Mouse (Mus musculus) myocyte (in vitro differentiated cells): ENCODE data around the gene Ctdnep1. TPM values are rescaled to one million over a fixed set of nuclear protein-coding genes. Genes with fewer than 3 reads are reported as not detected.

Experiments
- H3K27me3 ChIP-seq: one replicate; pipeline ENCODE4 v1.6.1; 2011; ENCODE audit not compliant: control insufficient read depth, insufficient read depth, insufficient read length
- H3K36me3 ChIP-seq: one replicate; pipeline ENCODE4 v1.6.1; 2011; ENCODE audit not compliant: control insufficient read depth, insufficient read depth
- H3K4me2 ChIP-seq: one replicate; pipeline ENCODE4 v1.6.1; 2011; ENCODE audit warnings: low read depth, control low read depth
- H3K4me3 ChIP-seq: one replicate; pipeline ENCODE4 v1.5.1; 2011; ENCODE audit warnings: mild to moderate bottlenecking, control low read depth, moderate library complexity
- H3K79me2 ChIP-seq: one replicate; pipeline ENCODE4 v1.6.1; 2011; ENCODE audit not compliant: control insufficient read depth, insufficient read depth
- H3ac ChIP-seq: one replicate; pipeline ENCODE4 v1.6.1; 2011; ENCODE audit not compliant: control insufficient read depth, insufficient read length
- CEBPB ChIP-seq: IDR thresholded peaks from 2 replicates; pipeline ENCODE4 v1.6.1; 2011; ENCODE audit warnings: mild to moderate bottlenecking, moderate library complexity; ENCODE audit not compliant: poor library complexity, insufficient read depth, severe bottlenecking
- E2F4 ChIP-seq: IDR thresholded peaks from one replicate; pipeline ENCODE4 v1.6.1; 2011; ENCODE audit warnings: mild to moderate bottlenecking, control low read depth, moderate library complexity; ENCODE audit not compliant: insufficient read depth
- MAX ChIP-seq: IDR thresholded peaks from one replicate; pipeline ENCODE4 v1.6.1; 2011; ENCODE audit warnings: low read depth, mild to moderate bottlenecking, control low read depth
- MYOD1 ChIP-seq, 3 experiments: IDR thresholded peaks; one replicate each; pipeline ENCODE4 v1.6.1; 2011; ENCODE audit warnings: control low read depth in 2 of 3, low read depth in 2 of 3, mild to moderate bottlenecking in 2 of 3, moderate library complexity in 1 of 3; ENCODE audit not compliant: insufficient read length in 2 of 3, control insufficient read depth in 1 of 3
- MYOG ChIP-seq, 3 experiments: IDR thresholded peaks; one replicate each; pipeline ENCODE4 v1.6.1; 2011; ENCODE audit warnings: control low read depth in 2 of 3, low read depth in 2 of 3, mild to moderate bottlenecking in 2 of 3; ENCODE audit not compliant: insufficient read length in 2 of 3, control insufficient read depth in 1 of 3, insufficient read depth in 1 of 3
- POLR2A ChIP-seq: IDR thresholded peaks from one replicate; pipeline ENCODE4 v1.6.1; 2011; ENCODE audit warnings: low read depth, mild to moderate bottlenecking, control low read depth, moderate library complexity; ENCODE audit not compliant: insufficient read length
- POLR2AphosphoS2 ChIP-seq: IDR thresholded peaks from one replicate; pipeline ENCODE4 v1.6.1; 2011; ENCODE audit warnings: low read depth, control low read depth; ENCODE audit not compliant: insufficient read length
- REST ChIP-seq: IDR thresholded peaks from one replicate; pipeline ENCODE4 v1.6.1; 2011; ENCODE audit warnings: mild to moderate bottlenecking, control low read depth, moderate library complexity; ENCODE audit not compliant: insufficient read depth, insufficient read length
- SRF ChIP-seq: IDR thresholded peaks from one replicate; pipeline ENCODE4 v1.6.1; 2011; ENCODE audit warnings: low read depth; ENCODE audit not compliant: control insufficient read depth, insufficient read length
- TCF12 ChIP-seq: IDR thresholded peaks from one replicate; pipeline ENCODE4 v1.6.1; 2011; ENCODE audit warnings: mild to moderate bottlenecking, control low read depth; ENCODE audit not compliant: poor library complexity, insufficient read depth, severe bottlenecking
- TCF3 ChIP-seq: IDR thresholded peaks from one replicate; pipeline ENCODE4 v1.6.1; 2011; ENCODE audit warnings: low read depth, control low read depth; ENCODE audit not compliant: insufficient read length
- USF1 ChIP-seq: IDR thresholded peaks from one replicate; pipeline ENCODE4 v1.6.1; 2011; ENCODE audit warnings: low read depth, mild to moderate bottlenecking, control low read depth, moderate library complexity
- polyA plus RNA-seq: library from polyadenylated mRNA; unstranded; fragments of >200 nt; fragmentation: generic; extraction: Trizol; gene quantifications from one replicate; pipeline ENCODE4 v1.2.1, GENCODE M21; 2012; ENCODE audit warnings: missing spikeins

Ctdnep1 gene
- polyA plus RNA-seq, 1 experiment = 146 TPM

GRCm38 (mm10) chr11:69991711-69992110, 10.8 kb downstream of the Ctdnep1 start:
- Histone ChIP-seq H3K4me2 (peak overlapping the region; percentile 80), H3ac (peak overlapping the region; percentile 70), H3K4me3 (peak overlapping the region; percentile 61), H3K79me2 (peaks cover 43% of the 10 kb centered on the region), H3K36me3 (peaks cover 33% of the 10 kb centered on the region), H3K27me3 (no peaks in the 10 kb centered on the region)
- TF ChIP-seq MYOG (IDR thresholded peaks at IDR 0.05; ENCODE audit: control insufficient read depth in 1 of 3, insufficient read depth in 1 of 3, insufficient read length in 2 of 3, low read depth in 2 of 3) (no peak), REST (no peak), POLR2A (no peak), E2F4 (no peak), SRF (no peak), TCF3 (no peak), TCF12 (no peak), USF1 (no peak), MAX (no peak), MYOD1 (IDR thresholded peaks at IDR 0.05; ENCODE audit: control insufficient read depth in 1 of 3, insufficient read length in 2 of 3, low read depth in 2 of 3) (no peak), CEBPB (no peak)

- Histone ChIP-seq H3K4me2 (peak overlapping the region; percentile 80), H3ac (peak overlapping the region; percentile 70), H3K4me3 (peak overlapping the region; percentile 61), H3K27me3 (no peaks in the 10 kb centered on the region), H3K79me2 (peaks cover 44% of the 10 kb centered on the region), H3K36me3 (peaks cover 33% of the 10 kb centered on the region)
- TF ChIP-seq MAX = no peak
- no peak for TF ChIP-seq TCF12
- no peak for TF ChIP-seq MYOD1 (IDR thresholded peaks at IDR 0.05; ENCODE audit: control insufficient read depth in 1 of 3, insufficient read length in 2 of 3, low read depth in 2 of 3)
- TF ChIP-seq USF1 = no peak
- TF ChIP-seq REST = no peak
- TF ChIP-seq POLR2AphosphoS2 = no peak
- no peak for TF ChIP-seq E2F4
- no peak for TF ChIP-seq SRF
Measured at GRCm38 (mm10) chr11:69992396-69992795, 11.4 kb downstream of the Ctdnep1 start.

GRCm38 (mm10) chr11:69992932-69993331, 12.0 kb downstream of the Ctdnep1 start:
- Histone ChIP-seq H3K4me2 (peak overlapping the region; percentile 80), H3K4me3 (peak overlapping the region; percentile 61), H3K79me2 (peaks cover 49% of the 10 kb centered on the region), H3K27me3 (no peaks in the 10 kb centered on the region), H3ac (peak overlapping the region; percentile 70), H3K36me3 (peaks cover 33% of the 10 kb centered on the region)
- TF ChIP-seq POLR2A (no peak), USF1 (no peak), MAX (no peak), MYOG (IDR thresholded peaks at IDR 0.05; ENCODE audit: control insufficient read depth in 1 of 3, insufficient read depth in 1 of 3, insufficient read length in 2 of 3, low read depth in 2 of 3) (no peak), TCF12 (no peak), TCF3 (no peak), SRF (no peak), POLR2AphosphoS2 (no peak), REST (no peak), CEBPB (no peak), E2F4 (no peak), MYOD1 (IDR thresholded peaks at IDR 0.05; ENCODE audit: control insufficient read depth in 1 of 3, insufficient read length in 2 of 3, low read depth in 2 of 3) (no peak)

- Histone ChIP-seq H3K4me3 (peak overlapping the region; percentile 100), H3K79me2 (peaks cover 55% of the 10 kb centered on the region), H3K4me2 (peak overlapping the region; percentile 66), H3K27me3 (no peaks in the 10 kb centered on the region), H3ac (no peak overlapping the region), H3K36me3 (peaks cover 32% of the 10 kb centered on the region)
- TF ChIP-seq MAX = no peak
- TF ChIP-seq TCF12 = no peak
- TF ChIP-seq SRF = no peak
- no peak for TF ChIP-seq CEBPB
- no peak for TF ChIP-seq USF1
- no peak for TF ChIP-seq POLR2A
- TF ChIP-seq REST = no peak
- no peak for TF ChIP-seq MYOD1 (IDR thresholded peaks at IDR 0.05; ENCODE audit: control insufficient read depth in 1 of 3, insufficient read length in 2 of 3, low read depth in 2 of 3)
- no peak for TF ChIP-seq E2F4
- TF ChIP-seq POLR2AphosphoS2 = no peak
- TF ChIP-seq TCF3 = no peak
- no peak for TF ChIP-seq MYOG (IDR thresholded peaks at IDR 0.05; ENCODE audit: control insufficient read depth in 1 of 3, insufficient read depth in 1 of 3, insufficient read length in 2 of 3, low read depth in 2 of 3)
Measured at GRCm38 (mm10) chr11:69994401-69995090, 13.6 kb downstream of the Ctdnep1 start.
